Mouse (Mus musculus): Measurements from ENCODE around the gene Nup93. TPM values are rescaled to one million over a fixed set of nuclear protein-coding genes. Genes with fewer than 3 reads are reported as not detected.
"Not testable (repeated sequence)": the region's sequence is repeated elsewhere in the genome, so short reads cannot be mapped to it uniquely, and the experiment has no call there.

Gene Nup93
- 3.6 and 5.4 TPM in 2 replicates for polyA plus RNA-seq (2012; rRNA removed)

DNA sequence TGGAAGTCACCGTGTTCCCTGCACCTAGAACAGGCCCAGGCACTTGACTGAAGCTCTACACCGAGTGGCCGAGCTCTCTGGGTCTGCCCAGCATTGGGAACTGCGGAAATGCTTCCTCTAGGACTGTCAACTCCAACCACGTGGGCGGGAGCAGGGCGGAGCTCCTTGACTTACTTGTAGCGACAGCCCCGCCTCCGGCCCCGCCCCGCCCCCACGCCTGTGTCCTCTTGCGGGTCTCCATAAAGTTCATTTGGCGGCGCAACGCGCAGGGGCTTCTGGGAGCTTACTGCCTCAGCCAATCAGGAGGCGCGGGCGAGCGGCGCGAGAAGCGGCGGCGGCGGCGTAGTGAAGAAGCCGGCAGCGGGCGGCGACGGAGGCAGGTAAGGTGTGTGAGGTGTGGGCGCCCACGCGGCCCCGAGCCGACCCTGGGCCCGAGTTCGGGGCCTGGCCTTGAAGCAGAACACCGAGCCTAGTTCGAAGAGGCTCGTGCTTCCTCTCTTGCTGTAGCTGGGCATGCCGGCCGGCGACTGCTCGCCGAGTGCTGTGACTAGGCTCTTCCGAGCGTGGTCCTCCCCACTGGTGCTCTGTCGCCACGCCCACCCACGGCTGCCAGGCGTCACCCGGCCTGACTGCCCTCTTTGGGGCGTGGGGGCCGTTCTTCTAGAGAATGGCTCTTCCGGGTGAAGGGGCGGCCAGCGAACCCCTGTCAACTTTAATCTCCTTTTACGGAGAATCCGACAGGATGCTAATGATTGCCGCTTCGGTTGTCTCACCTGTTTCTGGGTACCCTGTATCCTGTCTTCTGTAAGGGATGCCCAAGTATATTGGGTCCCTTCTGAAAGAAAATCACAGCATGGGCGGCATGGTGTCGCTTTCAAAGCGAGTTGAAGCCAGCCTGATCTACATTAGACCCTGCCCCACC is at the start of gene Nup93:
Gene Nup93, plus strand, starts transcription at position 313 of the 922 bp plus-strand sequence.
- peak within 1 kb of the TSS; percentile 40; the same call in 1 of the 2 replicates for H3K27ac ChIP-seq (ENCODE audit: insufficient read depth, low read depth, low read length)
- no peaks in the 10 kb centered on the region for H3K36me3 ChIP-seq (ENCODE audit: control insufficient read depth, insufficient read depth, low read length)
- no peaks in the 10 kb centered on the region for H3K27me3 ChIP-seq (ENCODE audit: control insufficient read depth, insufficient read depth, low read length)
- WGBS = under 1% methylated on average over 68 of the region's 68 CpGs
- H3K4me3 ChIP-seq (ENCODE audit: low read depth, low read length) = peak within 1 kb of the TSS; percentile 88
- H3K4me1 ChIP-seq (ENCODE audit: control insufficient read depth, insufficient read depth, insufficient read length, low read length) = peaks cover 5% of the 10 kb centered on the region; the same call in 1 of the 2 replicates
- TF ChIP-seq POLR2A (IDR thresholded peaks at IDR 0.05; ENCODE audit: low read depth, low read length) (peak; percentile 52; the same call in 1 of the 2 replicates), CTCF (IDR thresholded peaks at IDR 0.05; ENCODE audit: extremely low read depth, insufficient read length, insufficient replicate concordance, low read depth, low read length) (no peak)

DNA sequence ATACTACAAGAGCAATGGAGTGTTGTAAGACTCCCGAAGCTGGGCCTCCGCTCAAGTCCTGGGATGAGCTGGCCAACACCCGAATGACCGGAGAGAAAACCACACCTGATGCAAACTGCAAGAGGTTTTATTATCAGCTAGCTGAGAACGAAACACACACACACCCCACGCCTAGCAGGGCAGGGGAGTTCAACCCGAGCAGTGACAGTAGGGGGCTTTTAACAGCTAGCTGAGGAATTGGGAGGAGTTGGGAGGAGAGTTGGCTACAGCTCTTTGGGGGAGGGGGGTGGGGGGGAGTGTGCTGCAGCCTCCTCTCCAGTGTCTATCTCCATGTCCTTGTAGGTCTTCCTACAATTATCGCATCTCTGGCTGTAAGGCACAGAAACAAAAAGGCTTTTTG is 48.6 kb upstream of the Nup93 start:
- not testable (repeated sequence) for H3K4me1 ChIP-seq (ENCODE audit: control insufficient read depth, insufficient read depth, insufficient read length, low read length); H3K27ac ChIP-seq (ENCODE audit: insufficient read depth, low read depth, low read length); H3K36me3 ChIP-seq (ENCODE audit: control insufficient read depth, insufficient read depth, low read length); H3K4me3 ChIP-seq (ENCODE audit: low read depth, low read length); H3K27me3 ChIP-seq (ENCODE audit: control insufficient read depth, insufficient read depth, low read length)
- WGBS = 85% methylated on average over 8 of the region's 8 CpGs

- Histone ChIP-seq H3K27ac (ENCODE audit: insufficient read depth, low read depth, low read length) (no peak overlapping the region), H3K27me3 (ENCODE audit: control insufficient read depth, insufficient read depth, low read length) (no peaks in the 10 kb centered on the region; the same call in 1 of the 2 replicates), H3K36me3 (ENCODE audit: control insufficient read depth, insufficient read depth, low read length) (no peaks in the 10 kb centered on the region), H3K4me1 (ENCODE audit: control insufficient read depth, insufficient read depth, insufficient read length, low read length) (peaks cover 6% of the 10 kb centered on the region), H3K4me3 (ENCODE audit: low read depth, low read length) (no peak overlapping the region)
- TF ChIP-seq CTCF (IDR thresholded peaks at IDR 0.05; ENCODE audit: extremely low read depth, insufficient read length, insufficient replicate concordance, low read depth, low read length) = peak; percentile 90; the same call in 1 of the 2 replicates
- no peak for TF ChIP-seq POLR2A (IDR thresholded peaks at IDR 0.05; ENCODE audit: low read depth, low read length)
- WGBS = 4% methylated on average over 6 of the region's 6 CpGs
Observed at GRCm38 (mm10) chr8:94167244-94167643, 47.1 kb upstream of the Nup93 start.

- Histone ChIP-seq H3K36me3 (ENCODE audit: control insufficient read depth, insufficient read depth, low read length) (no peaks in the 10 kb centered on the region), H3K27ac (ENCODE audit: insufficient read depth, low read depth, low read length) (no peak overlapping the region), H3K4me1 (ENCODE audit: control insufficient read depth, insufficient read depth, insufficient read length, low read length) (peaks cover 14% of the 10 kb centered on the region), H3K4me3 (ENCODE audit: low read depth, low read length) (no peak overlapping the region), H3K27me3 (ENCODE audit: control insufficient read depth, insufficient read depth, low read length) (peaks cover 5% of the 10 kb centered on the region; the same call in 1 of the 2 replicates)
- TF ChIP-seq POLR2A (IDR thresholded peaks at IDR 0.05; ENCODE audit: low read depth, low read length) (no peak), CTCF (IDR thresholded peaks at IDR 0.05; ENCODE audit: extremely low read depth, insufficient read length, insufficient replicate concordance, low read depth, low read length) (no peak)
- 68% methylated on average over 5 of the region's 5 CpGs for WGBS
Observed at GRCm38 (mm10) chr8:94169547-94169946, 44.8 kb upstream of the Nup93 start.

DNA sequence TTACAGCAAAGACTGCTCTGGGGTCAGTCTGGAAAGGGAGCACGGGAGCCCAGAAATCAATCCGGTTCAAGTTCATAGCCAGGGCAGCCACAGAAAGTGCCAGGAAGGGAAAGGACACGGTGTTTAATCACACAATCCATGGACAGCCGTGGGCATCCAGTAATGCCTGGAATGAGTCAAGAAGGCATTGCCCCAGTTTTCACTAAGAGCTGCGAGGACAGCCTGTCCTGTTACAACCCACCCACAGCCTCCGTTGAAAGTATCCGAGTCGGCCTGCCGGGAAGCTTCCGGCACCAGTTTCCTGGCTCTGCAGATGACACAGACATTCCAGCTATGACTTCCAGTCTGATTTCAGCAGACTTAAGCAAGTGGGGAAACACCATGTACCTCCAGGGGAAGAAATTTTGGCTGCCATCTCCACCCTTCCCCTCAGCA is 43.0 kb upstream of the Nup93 start:
- WGBS = 63% methylated on average over 10 of the region's 10 CpGs
- TF ChIP-seq CTCF (IDR thresholded peaks at IDR 0.05; ENCODE audit: extremely low read depth, insufficient read length, insufficient replicate concordance, low read depth, low read length) = no peak
- no peak for TF ChIP-seq POLR2A (IDR thresholded peaks at IDR 0.05; ENCODE audit: low read depth, low read length)
- Histone ChIP-seq H3K27me3 (ENCODE audit: control insufficient read depth, insufficient read depth, low read length) (peaks cover 5% of the 10 kb centered on the region; the same call in 1 of the 2 replicates), H3K36me3 (ENCODE audit: control insufficient read depth, insufficient read depth, low read length) (no peaks in the 10 kb centered on the region), H3K4me1 (ENCODE audit: control insufficient read depth, insufficient read depth, insufficient read length, low read length) (peaks cover 14% of the 10 kb centered on the region), H3K27ac (ENCODE audit: insufficient read depth, low read depth, low read length) (no peak overlapping the region), H3K4me3 (ENCODE audit: low read depth, low read length) (peak overlapping the region; percentile 67; the same call in 1 of the 2 replicates)

DNA sequence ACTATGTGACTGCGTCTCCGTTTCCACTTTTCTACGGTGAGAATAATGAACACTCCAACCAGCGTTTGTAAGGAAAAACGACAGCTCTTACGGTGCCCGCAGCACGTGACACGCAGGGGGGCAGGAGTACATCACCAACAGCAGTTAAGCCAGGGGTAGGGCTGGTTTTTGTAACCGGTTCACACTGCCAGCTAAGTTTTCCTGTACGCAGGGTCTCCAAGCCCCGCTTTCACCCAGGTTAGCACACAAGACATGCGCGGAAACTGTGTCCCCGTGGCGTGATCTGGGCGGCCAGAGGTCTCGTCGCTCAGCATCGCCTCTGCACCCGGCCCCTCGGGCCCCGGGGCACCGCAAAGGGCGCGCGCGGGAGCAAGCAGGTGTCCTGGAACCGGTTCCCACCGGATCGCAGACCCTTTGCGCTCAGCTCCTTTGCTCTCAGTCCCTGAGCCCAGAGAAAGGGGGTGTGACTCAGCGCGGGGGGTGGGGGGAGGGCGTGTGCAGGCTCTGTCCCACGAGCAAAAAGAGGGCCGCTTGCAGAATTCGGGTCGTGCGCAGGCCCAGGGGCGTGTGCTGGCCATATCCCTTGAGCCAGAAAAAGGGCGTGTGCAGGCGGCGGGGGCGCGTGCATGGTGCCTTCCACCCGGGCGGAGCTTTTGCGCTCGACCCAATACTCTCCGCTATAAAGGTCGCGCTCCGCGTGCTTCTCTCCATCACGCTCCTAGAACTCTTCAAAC is 42.1 kb upstream of the Nup93 start, which contains the start of gene Mt2:
Gene Mt2, plus strand, starts transcription at position 590 of the 734 bp plus-strand sequence.
- no peaks in the 10 kb centered on the region for H3K36me3 ChIP-seq (ENCODE audit: control insufficient read depth, insufficient read depth, low read length)
- peak within 1 kb of the TSS; percentile 37; the same call in 1 of the 2 replicates for H3K27ac ChIP-seq (ENCODE audit: insufficient read depth, low read depth, low read length)
- H3K27me3 ChIP-seq (ENCODE audit: control insufficient read depth, insufficient read depth, low read length) = peaks cover 5% of the 10 kb centered on the region; the same call in 1 of the 2 replicates
- H3K4me1 ChIP-seq (ENCODE audit: control insufficient read depth, insufficient read depth, insufficient read length, low read length) = peaks cover 14% of the 10 kb centered on the region
- 1% methylated on average over 56 of the region's 56 CpGs for WGBS
- TF ChIP-seq CTCF (IDR thresholded peaks at IDR 0.05; ENCODE audit: extremely low read depth, insufficient read length, insufficient replicate concordance, low read depth, low read length) = no peak
- TF ChIP-seq POLR2A (IDR thresholded peaks at IDR 0.05; ENCODE audit: low read depth, low read length) = no peak
- H3K4me3 ChIP-seq (ENCODE audit: low read depth, low read length) = peak within 1 kb of the TSS; percentile 67

Data from small intestine, adult 2 months (tissue).